Mouse (Mus musculus) embryonic facial prominence, embryonic 11.5 days (tissue): ENCODE data around the gene Ypel3. TPM values are rescaled to one million over a fixed set of nuclear protein-coding genes. Genes with fewer than 3 reads are reported as not detected.
"Not testable (repeated sequence)": the region's sequence is repeated elsewhere in the genome, so short reads cannot be mapped to it uniquely, and the experiment has no call there.

ENCODE experiments used
- ATAC-seq: fragments of 200-750 bp; cut with Nextera tagmentation; replicated peaks from 2 replicates; pipeline ENCODE4 v1.8.0; 2017; ENCODE audit warnings: low read depth; ENCODE audit not compliant: insufficient number of reproducible peaks, low FRiP score, low TSS enrichment
- DNase-seq: peaks from one replicate; pipeline ENCODE4 v3.0.0-alpha.2; 2015; ENCODE audit warnings: low spot score
- H3K27ac ChIP-seq: fragments of 300-500 bp; sonication (generic); replicated peaks from 2 replicates; pipeline ENCODE4 v1.5.1; 2014; ENCODE audit warnings: mild to moderate bottlenecking, low read depth, low read length, control low read depth
- H3K27me3 ChIP-seq: fragments of 300-500 bp; sonication (generic); 2 replicates; pipeline ENCODE4 v1.6.1; 2014; ENCODE audit warnings: mild to moderate bottlenecking, low read length, moderate library complexity, mixed read lengths; ENCODE audit not compliant: control insufficient read depth, insufficient read depth
- H3K36me3 ChIP-seq: fragments of 300-500 bp; sonication (generic); replicated peaks from 2 replicates; pipeline ENCODE4 v1.6.1; 2014; ENCODE audit warnings: low read depth, mild to moderate bottlenecking, low read length, moderate library complexity, mixed read lengths; ENCODE audit not compliant: control insufficient read depth, insufficient read depth
- H3K4me1 ChIP-seq: fragments of 300-500 bp; sonication (generic); 2 replicates; pipeline ENCODE4 v1.6.1; 2014; ENCODE audit warnings: low read length, mixed read lengths; ENCODE audit not compliant: control insufficient read depth, insufficient read depth
- H3K4me2 ChIP-seq: fragments of 300-500 bp; sonication (generic); 2 replicates; pipeline ENCODE4 v1.6.1; 2014; ENCODE audit warnings: low read depth, mild to moderate bottlenecking, control low read depth, low read length, moderate library complexity
- H3K4me3 ChIP-seq: fragments of 300-500 bp; sonication (generic); 2 replicates; pipeline ENCODE4 v1.5.1; 2014; ENCODE audit warnings: low read depth, low read length, control low read depth
- H3K9ac ChIP-seq: fragments of 300-500 bp; sonication (generic); replicated peaks from 2 replicates; pipeline ENCODE4 v1.6.1; 2014; ENCODE audit warnings: mild to moderate bottlenecking, control low read depth, low read length
- H3K9me3 ChIP-seq: fragments of 300-500 bp; sonication (generic); replicated peaks from 2 replicates; pipeline ENCODE4 v1.6.1; 2016; ENCODE audit warnings: mild to moderate bottlenecking, low read length, inconsistent platforms, mixed read lengths; ENCODE audit not compliant: control insufficient read depth
- WGBS: fragments of 180-500 bp; shearing (Covaris S2); extraction: QIAGEN DNeasy Blood & Tissue Kit; methylation state at CpG from one replicate; pipeline ENCODE4 v1.1.7; 2014; 5-methylcytosine and 5-hydroxymethylcytosine counted together
- polyA plus RNA-seq: library from polyadenylated mRNA; unstranded; fragments of >200 nt; fragmentation: Nextera tagmentation; extraction: Ambion mirVana; gene quantifications from 2 replicates; pipeline ENCODE4 v1.2.1, GENCODE M21; 2014

Gene Ypel3
- polyA plus RNA-seq, 1 experiment from 2014 or later: 89.1 TPM

GRCm38 (mm10) chr7:126770784-126771183 is 6.0 kb upstream of the Ypel3 start:
- no peaks in the 10 kb centered on the region for H3K4me1 ChIP-seq
- H3K9me3 ChIP-seq: no peaks in the 10 kb centered on the region
- no peak overlapping the region for H3K9ac ChIP-seq
- no peaks in the 10 kb centered on the region for H3K27me3 ChIP-seq
- WGBS: 86% methylated on average over 12 of the region's 12 CpGs
- no peak overlapping the region for H3K27ac ChIP-seq
- ATAC-seq (no peak), DNase-seq (no peak)
- H3K4me3 ChIP-seq: no peak overlapping the region
- peaks cover 8% of the 10 kb centered on the region for H3K36me3 ChIP-seq
- no peak overlapping the region for H3K4me2 ChIP-seq

- Histone ChIP-seq H3K4me2 (no peak overlapping the region), H3K9me3 (no peaks in the 10 kb centered on the region), H3K9ac (no peak overlapping the region), H3K27me3 (no peaks in the 10 kb centered on the region), H3K4me3 (no peak overlapping the region), H3K36me3 (0 out of 2 replicates have a peak, but pooled peaks cover 3% of the 10 kb centered on the region), H3K4me1 (peaks cover 4% of the 10 kb centered on the region), H3K27ac (no peak overlapping the region)
- ATAC-seq (no peak), DNase-seq (no peak)
- 85% methylated on average over 2 of the region's 2 CpGs for WGBS
Observed at GRCm38 (mm10) chr7:126773351-126773750, 3.4 kb upstream of the Ypel3 start.

GRCm38 (mm10) chr7:126774463-126774862 is 2.3 kb upstream of the Ypel3 start:
- Histone ChIP-seq H3K4me2 (no peak overlapping the region), H3K9me3 (no peaks in the 10 kb centered on the region), H3K27me3 (no peaks in the 10 kb centered on the region), H3K27ac (no peak overlapping the region), H3K4me1 (peaks cover 4% of the 10 kb centered on the region), H3K36me3 (0 out of 2 replicates have a peak, but pooled peaks cover 3% of the 10 kb centered on the region), H3K9ac (no peak overlapping the region), H3K4me3 (no peak overlapping the region)
- WGBS: 76% methylated on average over 2 of the region's 2 CpGs
- ATAC-seq (no peak), DNase-seq (no peak)

- H3K9ac ChIP-seq: no peak overlapping the region
- H3K4me2 ChIP-seq: no peak overlapping the region
- no peak overlapping the region for H3K4me3 ChIP-seq
- no peak for DNase-seq
- H3K36me3 ChIP-seq: 0 out of 2 replicates have a peak, but pooled peaks cover 3% of the 10 kb centered on the region
- WGBS: 82% methylated on average over 10 of the region's 10 CpGs
- no peaks in the 10 kb centered on the region for H3K9me3 ChIP-seq
- H3K27me3 ChIP-seq: no peaks in the 10 kb centered on the region
- ATAC-seq: no peak
- peaks cover 4% of the 10 kb centered on the region for H3K4me1 ChIP-seq
- H3K27ac ChIP-seq: no peak overlapping the region
Observed at GRCm38 (mm10) chr7:126775185-126775977, 1.4 kb upstream of the Ypel3 start.

- H3K36me3 ChIP-seq: 0 out of 2 replicates have a peak, but pooled peaks cover 3% of the 10 kb centered on the region
- H3K27ac ChIP-seq: peak overlapping the region; percentile 78; the same call in 1 of the 2 replicates
- 62% methylated on average over 3 of the region's 3 CpGs for WGBS
- H3K9ac ChIP-seq: no peak overlapping the region
- DNase-seq (no peak), ATAC-seq (no peak)
- H3K27me3 ChIP-seq: no peaks in the 10 kb centered on the region
- H3K4me1 ChIP-seq: peaks cover 4% of the 10 kb centered on the region
- H3K4me3 ChIP-seq: no peak overlapping the region
- H3K4me2 ChIP-seq: peak overlapping the region; percentile 90; the same call in 1 of the 2 replicates
- H3K9me3 ChIP-seq: no peaks in the 10 kb centered on the region
Observed at GRCm38 (mm10) chr7:126775978-126776234, 849 bp upstream of the Ypel3 start.

- H3K9ac ChIP-seq: peak overlapping the region; percentile 75
- peaks cover 7% of the 10 kb centered on the region for H3K4me1 ChIP-seq
- no peaks in the 10 kb centered on the region for H3K27me3 ChIP-seq
- WGBS: 44% methylated on average over 10 of the region's 10 CpGs
- H3K36me3 ChIP-seq: no peaks in the 10 kb centered on the region
- ATAC-seq: no peak
- no peaks in the 10 kb centered on the region for H3K9me3 ChIP-seq
- peak overlapping the region; percentile 90 for H3K4me2 ChIP-seq
- no peak for DNase-seq
- H3K4me3 ChIP-seq: peak overlapping the region; percentile 67
- no peak overlapping the region for H3K27ac ChIP-seq
Observed at GRCm38 (mm10) chr7:126777476-126777875, 721 bp downstream of the Ypel3 start.

GRCm38 (mm10) chr7:126778147-126778546 is 1.4 kb downstream of the Ypel3 start:
- Histone ChIP-seq H3K4me1 (peaks cover 7% of the 10 kb centered on the region), H3K4me2 (no peak overlapping the region; the same call in 1 of the 2 replicates), H3K9ac (no peak overlapping the region), H3K9me3 (no peaks in the 10 kb centered on the region), H3K27me3 (no peaks in the 10 kb centered on the region), H3K4me3 (no peak overlapping the region), H3K36me3 (no peaks in the 10 kb centered on the region), H3K27ac (no peak overlapping the region)
- 69% methylated on average over 3 of the region's 3 CpGs for WGBS
- DNase-seq (no peak), ATAC-seq (no peak)

- not testable (repeated sequence) for H3K9me3 ChIP-seq, H3K9ac ChIP-seq, H3K27ac ChIP-seq, H3K27me3 ChIP-seq, H3K4me3 ChIP-seq, DNase-seq, H3K4me1 ChIP-seq, H3K4me2 ChIP-seq, ATAC-seq, H3K36me3 ChIP-seq
- WGBS: 88% methylated on average over 7 of the region's 7 CpGs
Observed at GRCm38 (mm10) chr7:126779101-126779500, 2.3 kb downstream of the Ypel3 start.
